Mouse (Mus musculus): Measurements from ENCODE around the gene Nek10.

DNA sequence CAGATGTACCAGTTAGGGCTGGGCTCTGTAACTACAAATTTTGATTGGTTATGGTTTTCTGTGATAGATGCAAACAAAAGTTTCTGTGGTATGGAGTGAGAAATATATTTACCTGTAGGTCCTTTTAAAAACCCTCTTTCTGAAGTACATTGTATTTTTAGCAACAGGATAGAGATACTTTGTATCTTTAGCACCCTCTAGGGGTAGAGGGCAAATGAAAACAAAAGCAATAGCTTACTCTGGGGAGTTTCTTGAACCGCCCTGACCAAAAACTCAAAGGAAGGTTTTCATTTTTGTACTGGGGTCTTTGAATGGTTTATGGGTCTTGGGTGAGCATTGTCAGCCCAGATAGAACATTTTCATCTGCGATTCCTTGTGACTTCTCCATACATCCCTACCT is 188.4 kb downstream of the Nek10 start:
- no peak for TF ChIP-seq TAL1 (IDR thresholded peaks at IDR 0.05; ENCODE audit: low read length)
- TF ChIP-seq GATA1 (IDR thresholded peaks at IDR 0.05; ENCODE audit: low read length), result no peak
